Mouse (Mus musculus): ENCODE data around the gene Lpp. TPM values are rescaled to one million over a fixed set of nuclear protein-coding genes. Genes with fewer than 3 reads are reported as not detected.

The Lpp gene
- polyA plus RNA-seq, 1 experiment from 2014 or later, result 12.2 TPM

DNA sequence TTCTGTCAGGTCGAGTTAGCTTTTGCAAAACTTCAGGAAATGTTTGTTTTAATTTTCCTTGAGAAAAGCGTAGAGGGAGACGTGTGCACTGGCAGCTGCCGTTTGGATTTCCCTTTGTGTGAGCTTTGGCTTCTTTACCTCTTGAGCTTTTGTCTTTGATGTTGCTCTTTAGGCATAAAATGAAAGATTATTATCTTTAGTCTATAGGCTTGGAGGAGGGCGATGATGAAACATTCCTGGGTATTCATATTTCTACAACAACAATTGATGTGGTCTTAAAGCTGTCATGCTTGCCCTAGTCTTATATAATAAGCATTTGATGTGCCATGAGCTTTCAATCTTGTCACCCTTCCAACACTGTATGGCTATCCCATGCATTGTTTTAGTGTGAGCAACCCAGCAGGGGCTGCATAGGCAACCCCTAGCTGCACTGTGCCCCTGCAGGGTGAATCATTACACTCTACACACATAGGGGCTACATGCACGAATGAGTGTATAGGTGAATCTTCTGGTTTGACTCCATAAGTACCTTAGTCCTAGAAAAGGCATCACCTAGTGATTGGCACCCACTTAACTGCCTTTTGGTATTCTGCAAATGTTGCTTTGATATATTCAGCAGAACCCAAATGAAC is 556.9 kb downstream of the Lpp start:
- ATAC-seq, result no peak
- 50% methylated on average over 6 of the region's 6 CpGs for WGBS

DNA sequence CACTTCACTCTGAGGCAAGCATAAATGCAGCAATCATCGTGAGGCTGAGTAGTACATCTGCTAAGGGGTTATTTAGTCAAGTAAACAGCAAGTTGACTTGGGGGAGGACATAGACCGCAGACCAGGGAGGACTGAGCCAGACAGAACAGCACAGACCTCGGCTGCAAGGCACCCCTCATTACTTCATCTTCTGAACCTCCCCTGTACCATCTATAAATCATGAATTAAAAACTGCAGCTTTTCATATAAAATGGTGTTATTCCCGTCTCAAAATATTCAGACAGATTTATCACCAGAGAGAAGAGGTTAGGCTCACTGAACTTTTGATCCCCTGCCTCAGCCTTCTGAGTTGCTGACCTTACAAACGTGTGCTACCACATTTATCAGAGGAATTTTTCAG is 558.6 kb downstream of the Lpp start:
- WGBS, result 72% methylated on average over 5 of the region's 5 CpGs
- Histone ChIP-seq H3K27ac (ENCODE audit: low read length) (no peak overlapping the region), H3K4me3 (replicated peaks; ENCODE audit: low read length) (no peak overlapping the region), H3K36me3 (ENCODE audit: control insufficient read depth, insufficient read depth) (no peaks in the 10 kb centered on the region), H3K27me3 (replicated peaks; ENCODE audit: control insufficient read depth, insufficient read depth, low read length) (no peaks in the 10 kb centered on the region), H3K4me2 (ENCODE audit: low read length) (no peak overlapping the region), H3K9me3 (ENCODE audit: control insufficient read depth, low read length) (no peaks in the 10 kb centered on the region; the same call in 1 of the 2 replicates), H3K9ac (replicated peaks; ENCODE audit: low read depth, low read length) (no peak overlapping the region), H3K4me1 (replicated peaks; ENCODE audit: control insufficient read depth, insufficient read depth, low read length) (peaks cover 14% of the 10 kb centered on the region)
- no peak for ATAC-seq

More for the DNA sequence above, 556.9 kb downstream of the Lpp start:
- no peak overlapping the region for H3K4me2 ChIP-seq (ENCODE audit: low read length)
- peaks cover 14% of the 10 kb centered on the region for H3K4me1 ChIP-seq (replicated peaks; ENCODE audit: control insufficient read depth, insufficient read depth, low read length)
- no peak overlapping the region for H3K27ac ChIP-seq (ENCODE audit: low read length)
- H3K4me3 ChIP-seq (replicated peaks; ENCODE audit: low read length), result no peak overlapping the region
- no peaks in the 10 kb centered on the region for H3K27me3 ChIP-seq (replicated peaks; ENCODE audit: control insufficient read depth, insufficient read depth, low read length)
- H3K36me3 ChIP-seq (ENCODE audit: control insufficient read depth, insufficient read depth), result no peaks in the 10 kb centered on the region
- H3K9ac ChIP-seq (replicated peaks; ENCODE audit: low read depth, low read length), result no peak overlapping the region
- no peaks in the 10 kb centered on the region for H3K9me3 ChIP-seq (ENCODE audit: control insufficient read depth, low read length)

DNA sequence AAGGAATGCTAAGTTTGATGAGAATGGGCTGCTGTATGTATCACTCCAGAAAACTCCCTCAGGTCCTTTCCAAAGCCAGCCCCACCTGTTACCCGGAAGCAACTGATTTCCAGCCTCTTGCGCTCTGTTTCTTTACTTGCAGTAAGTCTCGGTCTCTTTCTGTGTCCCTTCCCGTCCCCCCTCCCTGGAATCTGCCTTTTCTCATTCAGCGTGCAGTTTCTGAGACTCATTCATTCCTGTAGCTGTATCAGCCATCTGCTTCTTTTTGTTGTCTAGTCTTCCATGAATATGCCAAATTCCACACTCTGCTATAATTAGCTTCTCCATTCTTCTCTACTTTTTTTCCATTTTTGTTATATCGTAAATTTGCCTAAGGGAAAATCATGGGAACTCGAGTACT is 561.7 kb downstream of the Lpp start:
- H3K9ac ChIP-seq (replicated peaks; ENCODE audit: low read depth, low read length), result no peak overlapping the region
- H3K36me3 ChIP-seq (ENCODE audit: control insufficient read depth, insufficient read depth), result no peaks in the 10 kb centered on the region
- 52% methylated on average over 7 of the region's 7 CpGs for WGBS
- H3K4me2 ChIP-seq (ENCODE audit: low read length), result no peak overlapping the region
- H3K9me3 ChIP-seq (ENCODE audit: control insufficient read depth, low read length), result no peaks in the 10 kb centered on the region; the same call in 1 of the 2 replicates
- no peak overlapping the region for H3K4me3 ChIP-seq (replicated peaks; ENCODE audit: low read length)
- H3K27ac ChIP-seq (ENCODE audit: low read length), result no peak overlapping the region
- H3K4me1 ChIP-seq (replicated peaks; ENCODE audit: control insufficient read depth, insufficient read depth, low read length), result peaks cover 12% of the 10 kb centered on the region
- peak; percentile 70 for ATAC-seq
- no peaks in the 10 kb centered on the region for H3K27me3 ChIP-seq (replicated peaks; ENCODE audit: control insufficient read depth, insufficient read depth, low read length)

DNA sequence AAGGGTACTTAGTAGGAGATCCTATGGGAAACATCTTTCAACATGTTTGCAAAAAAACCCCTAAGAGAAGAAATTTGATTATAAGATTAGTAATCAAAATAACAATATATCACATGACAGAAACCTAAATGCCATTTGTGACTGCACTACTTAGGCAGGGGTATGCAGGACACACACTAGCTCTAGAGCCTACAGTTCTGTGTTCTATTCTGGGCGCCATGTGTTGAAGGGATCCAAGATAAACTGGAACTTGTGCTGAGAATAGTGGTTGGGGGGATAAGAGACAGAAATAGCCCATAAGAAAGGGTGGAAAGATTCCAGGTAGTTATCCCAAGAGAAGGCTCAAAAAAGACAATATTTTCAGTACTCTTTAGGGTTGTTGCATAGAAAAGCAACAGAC is 565.4 kb downstream of the Lpp start:
- H3K36me3 ChIP-seq (ENCODE audit: control insufficient read depth, insufficient read depth), result no peaks in the 10 kb centered on the region
- WGBS, result 94% methylated on average over 1 of the region's 1 CpGs
- no peak for ATAC-seq

DNA sequence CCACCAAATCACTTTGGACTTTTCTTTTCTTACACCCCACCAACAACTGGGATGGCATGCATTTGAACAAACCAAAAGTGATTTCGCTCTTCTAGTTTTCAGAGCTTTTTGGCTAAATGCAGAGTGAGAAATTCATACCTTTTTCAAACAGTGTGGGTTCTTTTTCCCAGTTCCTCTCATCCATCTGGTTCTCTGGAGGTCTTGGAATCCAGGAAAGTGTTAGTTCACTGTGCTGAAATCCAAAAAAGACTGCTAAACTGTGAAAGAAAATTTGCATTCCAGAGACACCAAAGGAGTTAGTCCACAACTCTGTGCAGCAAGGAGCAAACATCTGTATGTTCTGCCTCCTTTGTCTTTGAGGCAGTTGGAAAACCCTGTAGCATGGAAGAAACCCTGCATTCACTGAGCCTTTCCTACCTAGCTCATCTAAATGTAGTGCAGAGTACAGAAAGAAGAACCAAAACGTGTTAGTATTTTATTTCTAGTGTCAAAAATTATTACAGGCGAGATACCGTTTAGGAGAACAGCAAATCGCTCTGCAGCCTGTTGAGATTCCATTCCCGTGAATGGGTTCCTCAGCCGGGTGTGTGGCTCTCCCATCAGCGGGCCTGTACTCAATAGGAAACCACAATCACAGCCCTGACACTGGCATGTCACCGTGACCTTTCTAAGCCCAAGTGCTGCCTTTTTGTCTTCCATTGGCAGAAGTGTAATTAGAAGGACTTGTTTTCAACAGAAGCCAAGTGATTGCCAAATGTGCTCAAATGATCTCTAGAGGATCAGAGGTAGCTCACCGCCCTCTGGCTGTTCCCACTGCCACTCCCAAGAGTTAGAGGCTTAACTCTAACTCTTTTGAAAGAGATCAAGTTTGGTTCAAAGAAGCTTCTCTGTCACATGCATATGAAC is 567.8 kb downstream of the Lpp start:
- Histone ChIP-seq H3K9me3 (ENCODE audit: control insufficient read depth, low read length) (no peaks in the 10 kb centered on the region; the same call in 1 of the 2 replicates), H3K27me3 (replicated peaks; ENCODE audit: control insufficient read depth, insufficient read depth, low read length) (no peaks in the 10 kb centered on the region), H3K9ac (replicated peaks; ENCODE audit: low read depth, low read length) (no peak overlapping the region), H3K4me3 (replicated peaks; ENCODE audit: low read length) (no peak overlapping the region), H3K4me2 (ENCODE audit: low read length) (no peak overlapping the region), H3K4me1 (replicated peaks; ENCODE audit: control insufficient read depth, insufficient read depth, low read length) (0 out of 2 replicates have a peak, but pooled peaks cover 5% of the 10 kb centered on the region), H3K36me3 (ENCODE audit: control insufficient read depth, insufficient read depth) (no peaks in the 10 kb centered on the region), H3K27ac (ENCODE audit: low read length) (no peak overlapping the region)
- ATAC-seq, result 0 out of 2 replicates have a peak, but pooled peaks have one; percentile 20
- WGBS, result 66% methylated on average over 10 of the region's 10 CpGs

More for the DNA sequence above, 565.4 kb downstream of the Lpp start:
- Histone ChIP-seq H3K27ac (ENCODE audit: low read length) (no peak overlapping the region), H3K4me3 (replicated peaks; ENCODE audit: low read length) (no peak overlapping the region), H3K27me3 (replicated peaks; ENCODE audit: control insufficient read depth, insufficient read depth, low read length) (no peaks in the 10 kb centered on the region), H3K9me3 (ENCODE audit: control insufficient read depth, low read length) (no peaks in the 10 kb centered on the region; the same call in 1 of the 2 replicates), H3K9ac (replicated peaks; ENCODE audit: low read depth, low read length) (no peak overlapping the region), H3K4me1 (replicated peaks; ENCODE audit: control insufficient read depth, insufficient read depth, low read length) (0 out of 2 replicates have a peak, but pooled peaks cover 5% of the 10 kb centered on the region), H3K4me2 (ENCODE audit: low read length) (no peak overlapping the region)

DNA sequence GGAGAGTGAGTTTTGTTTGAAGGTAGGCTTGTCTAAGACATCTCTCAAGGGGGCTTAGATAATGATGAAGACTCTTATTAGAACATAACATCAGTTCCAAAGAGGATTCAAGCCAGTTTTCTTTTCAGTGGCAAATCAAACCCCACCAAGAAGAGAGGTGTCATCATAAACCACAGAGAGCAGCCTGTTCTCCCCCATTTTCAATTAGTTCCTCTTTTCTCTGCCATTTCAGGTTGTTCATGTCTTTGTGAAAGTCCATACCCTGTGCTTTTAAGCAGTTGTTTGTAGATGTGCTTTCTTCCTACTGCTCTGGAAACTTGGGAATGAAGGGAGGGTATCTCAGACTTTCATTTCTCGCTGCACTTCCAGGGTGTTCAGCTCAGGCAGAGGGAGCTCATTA is 571.0 kb downstream of the Lpp start:
- no peak overlapping the region for H3K4me2 ChIP-seq (ENCODE audit: low read length)
- H3K27me3 ChIP-seq (replicated peaks; ENCODE audit: control insufficient read depth, insufficient read depth, low read length), result no peaks in the 10 kb centered on the region
- H3K4me3 ChIP-seq (replicated peaks; ENCODE audit: low read length), result no peak overlapping the region
- no peaks in the 10 kb centered on the region for H3K36me3 ChIP-seq (ENCODE audit: control insufficient read depth, insufficient read depth)
- WGBS, result 86% methylated on average over 1 of the region's 1 CpGs
- ATAC-seq, result no peak
- H3K9ac ChIP-seq (replicated peaks; ENCODE audit: low read depth, low read length), result no peak overlapping the region
- H3K27ac ChIP-seq (ENCODE audit: low read length), result no peak overlapping the region
- H3K9me3 ChIP-seq (ENCODE audit: control insufficient read depth, low read length), result no peaks in the 10 kb centered on the region
- 0 out of 2 replicates have a peak, but pooled peaks cover 5% of the 10 kb centered on the region for H3K4me1 ChIP-seq (replicated peaks; ENCODE audit: control insufficient read depth, insufficient read depth, low read length)

DNA sequence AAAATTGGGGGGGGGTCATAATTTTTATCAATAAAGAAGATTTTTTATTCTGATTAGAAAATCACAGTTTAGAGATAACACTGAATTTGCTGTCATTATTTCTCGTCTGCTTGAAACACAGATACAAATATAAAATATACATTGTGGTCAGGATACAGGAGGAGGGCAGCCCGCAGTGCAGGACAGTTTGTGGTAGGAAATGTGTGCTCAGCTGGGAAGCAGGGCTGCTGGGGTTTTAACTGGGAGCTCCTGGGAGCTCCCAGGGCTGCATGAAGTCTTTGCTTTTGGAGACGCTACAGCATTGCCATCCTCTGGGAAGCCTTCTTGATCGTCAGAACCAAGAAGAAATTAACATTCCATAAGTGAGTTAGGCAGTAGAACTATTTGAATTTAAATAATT is 571.8 kb downstream of the Lpp start:
- Histone ChIP-seq H3K9ac (replicated peaks; ENCODE audit: low read depth, low read length) (no peak overlapping the region), H3K27ac (ENCODE audit: low read length) (no peak overlapping the region), H3K9me3 (ENCODE audit: control insufficient read depth, low read length) (no peaks in the 10 kb centered on the region), H3K36me3 (ENCODE audit: control insufficient read depth, insufficient read depth) (no peaks in the 10 kb centered on the region), H3K4me1 (replicated peaks; ENCODE audit: control insufficient read depth, insufficient read depth, low read length) (0 out of 2 replicates have a peak, but pooled peaks cover 5% of the 10 kb centered on the region), H3K4me3 (replicated peaks; ENCODE audit: low read length) (no peak overlapping the region), H3K27me3 (replicated peaks; ENCODE audit: control insufficient read depth, insufficient read depth, low read length) (no peaks in the 10 kb centered on the region), H3K4me2 (ENCODE audit: low read length) (no peak overlapping the region)
- ATAC-seq, result no peak
- whole genome bisulfite sequencing, result 75% methylated on average over 4 of the region's 4 CpGs

DNA sequence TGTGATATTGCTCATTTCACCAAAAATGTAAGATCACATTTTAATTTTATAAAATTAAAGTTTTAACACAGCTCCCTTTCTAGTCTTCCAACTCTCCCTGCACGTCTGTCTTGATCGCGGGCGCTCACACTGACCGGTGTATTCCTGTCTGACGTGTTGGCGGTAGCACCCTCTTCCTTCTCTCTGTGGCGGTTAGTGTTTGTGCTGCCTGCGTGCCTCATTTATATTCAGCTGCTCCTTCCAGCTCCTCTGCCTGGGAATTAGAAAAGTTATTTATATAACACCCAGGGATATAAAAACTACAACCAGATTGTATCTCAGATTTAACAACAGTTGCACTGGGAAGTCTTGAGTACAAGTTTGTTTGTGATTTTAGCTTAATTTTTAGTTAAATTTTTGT is 573.2 kb downstream of the Lpp start:
- Histone ChIP-seq H3K4me1 (replicated peaks; ENCODE audit: control insufficient read depth, insufficient read depth, low read length) (0 out of 2 replicates have a peak, but pooled peaks cover 4% of the 10 kb centered on the region), H3K9ac (replicated peaks; ENCODE audit: low read depth, low read length) (no peak overlapping the region), H3K27ac (ENCODE audit: low read length) (no peak overlapping the region), H3K4me2 (ENCODE audit: low read length) (no peak overlapping the region), H3K9me3 (ENCODE audit: control insufficient read depth, low read length) (no peaks in the 10 kb centered on the region), H3K4me3 (replicated peaks; ENCODE audit: low read length) (no peak overlapping the region), H3K36me3 (ENCODE audit: control insufficient read depth, insufficient read depth) (no peaks in the 10 kb centered on the region), H3K27me3 (replicated peaks; ENCODE audit: control insufficient read depth, insufficient read depth, low read length) (no peaks in the 10 kb centered on the region)
- ATAC-seq, result no peak; the same call in 1 of the 2 replicates
- WGBS, result 82% methylated on average over 9 of the region's 9 CpGs

DNA sequence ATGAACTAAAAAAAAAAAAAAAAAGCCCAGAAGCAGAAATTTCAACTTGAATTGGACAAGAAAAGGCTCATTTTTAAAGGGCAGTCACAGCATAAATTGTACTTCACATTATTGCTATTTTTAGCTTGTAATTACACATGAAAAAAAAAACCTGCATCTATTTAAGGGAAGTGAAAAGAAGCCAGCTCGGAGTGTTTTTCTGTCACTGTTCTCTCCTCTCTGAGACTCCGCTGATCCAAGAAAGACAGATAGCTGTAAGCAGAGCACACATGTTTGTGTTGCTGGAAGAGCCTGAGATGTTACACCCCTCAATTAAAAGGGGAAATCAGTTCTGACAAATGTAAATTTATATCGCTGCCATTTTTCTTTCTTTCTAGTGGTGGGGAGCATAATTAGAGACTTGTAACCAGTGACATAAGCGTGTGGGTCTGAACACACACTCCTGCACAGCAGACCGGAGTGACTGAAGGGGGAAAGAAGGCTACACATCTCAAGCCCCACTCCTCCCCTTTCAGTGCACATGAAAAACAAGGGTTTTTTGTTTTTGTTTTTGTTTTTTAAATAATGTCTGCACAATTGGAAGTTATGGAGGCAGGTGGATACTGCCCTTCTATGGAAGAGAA is 579.8 kb downstream of the Lpp start:
- no peaks in the 10 kb centered on the region for H3K27me3 ChIP-seq (replicated peaks; ENCODE audit: control insufficient read depth, insufficient read depth, low read length)
- no peaks in the 10 kb centered on the region for H3K9me3 ChIP-seq (ENCODE audit: control insufficient read depth, low read length)
- H3K9ac ChIP-seq (replicated peaks; ENCODE audit: low read depth, low read length), result no peak overlapping the region
- H3K4me2 ChIP-seq (ENCODE audit: low read length), result no peak overlapping the region
- WGBS, result 22% methylated on average over 5 of the region's 5 CpGs
- peak overlapping the region; percentile 73 for H3K27ac ChIP-seq (ENCODE audit: low read length)
- no peak overlapping the region for H3K4me3 ChIP-seq (replicated peaks; ENCODE audit: low read length)
- ATAC-seq, result peak; percentile 93
- H3K36me3 ChIP-seq (ENCODE audit: control insufficient read depth, insufficient read depth), result no peaks in the 10 kb centered on the region
- peaks cover 18% of the 10 kb centered on the region for H3K4me1 ChIP-seq (replicated peaks; ENCODE audit: control insufficient read depth, insufficient read depth, low read length)
